Mouse (Mus musculus) central nervous system, embryonic 14 days (tissue): ENCODE data around the gene Cutc. TPM values are rescaled to one million over a fixed set of nuclear protein-coding genes. Genes with fewer than 3 reads are reported as not detected.

Experiments
- polyA plus RNA-seq: library from polyadenylated mRNA; depleted of rRNA; stranded (reverse); fragments of >200 nt; gene quantifications from 2 replicates; pipeline ENCODE4 v1.2.3, GENCODE M21; 2012; rRNA removed

Cutc gene
- 4.7 and 6.4 TPM in 2 replicates for polyA plus RNA-seq

GRCm38 (mm10) chr19:43752489-43753225 is at the start of gene Cutc, which contains the start of gene Cox15:
Gene Cutc (plus strand): TSS chr19:43752996.
Gene Cox15 (minus strand): TSS chr19:43753000.

GRCm38 (mm10) chr19:43781980-43782379 is 29.2 kb downstream of the Cutc start, which contains the start of gene Abcc2:
Gene Abcc2 (plus strand): TSS chr19:43782192.

Other genes with a start within 250 kb of the Cutc start
- 60.1 and 60.5 TPM in 2 replicates for gene Got1, start 228.4 kb upstream of the Cutc start, polyA plus RNA-seq
- gene Nkx2-3, start 140.7 kb upstream of the Cutc start, polyA plus RNA-seq, result 0.99 and 1.7 TPM in 2 replicates
- 88.3 and 89.1 TPM in 2 replicates for gene Slc25a28, start 78.1 kb upstream of the Cutc start, polyA plus RNA-seq
- 7.5 and 8.1 TPM in 2 replicates for gene Entpd7, start 63.3 kb upstream of the Cutc start, polyA plus RNA-seq
- gene Cox15, start within 50 bp of the Cutc start, polyA plus RNA-seq, result 15.0 and 17.5 TPM in 2 replicates
- 0.07 and 0.14 TPM in 2 replicates for gene Abcc2, start 29.2 kb downstream of the Cutc start, polyA plus RNA-seq
- gene Dnmbp, start 187.2 kb downstream of the Cutc start, polyA plus RNA-seq, result 14.7 and 16.9 TPM in 2 replicates
- gene Cpn1, start 233.6 kb downstream of the Cutc start, polyA plus RNA-seq, result 0.15 and 0.16 TPM in 2 replicates